Mouse (Mus musculus) layer of hippocampus, adult 8-10 months (tissue): Measurements from ENCODE around the gene Ppm1l. TPM values are rescaled to one million over a fixed set of nuclear protein-coding genes. Genes with fewer than 3 reads are reported as not detected.

ENCODE experiments used
- DNase-seq, 2 experiments: peaks; one replicate each; pipeline ENCODE4 v3.0.0; 2022; ENCODE audit warnings: low spot score in 2 of 2
- total RNA-seq, 4 experiments: library from RNA; stranded (reverse); gene quantifications; 2 replicates each; pipeline ENCODE4 v1.2.4; 2022

Gene Ppm1l
- total RNA-seq, result 10 to 100 TPM; 49.6 to 54.8 (median 52.7) TPM

DNA sequence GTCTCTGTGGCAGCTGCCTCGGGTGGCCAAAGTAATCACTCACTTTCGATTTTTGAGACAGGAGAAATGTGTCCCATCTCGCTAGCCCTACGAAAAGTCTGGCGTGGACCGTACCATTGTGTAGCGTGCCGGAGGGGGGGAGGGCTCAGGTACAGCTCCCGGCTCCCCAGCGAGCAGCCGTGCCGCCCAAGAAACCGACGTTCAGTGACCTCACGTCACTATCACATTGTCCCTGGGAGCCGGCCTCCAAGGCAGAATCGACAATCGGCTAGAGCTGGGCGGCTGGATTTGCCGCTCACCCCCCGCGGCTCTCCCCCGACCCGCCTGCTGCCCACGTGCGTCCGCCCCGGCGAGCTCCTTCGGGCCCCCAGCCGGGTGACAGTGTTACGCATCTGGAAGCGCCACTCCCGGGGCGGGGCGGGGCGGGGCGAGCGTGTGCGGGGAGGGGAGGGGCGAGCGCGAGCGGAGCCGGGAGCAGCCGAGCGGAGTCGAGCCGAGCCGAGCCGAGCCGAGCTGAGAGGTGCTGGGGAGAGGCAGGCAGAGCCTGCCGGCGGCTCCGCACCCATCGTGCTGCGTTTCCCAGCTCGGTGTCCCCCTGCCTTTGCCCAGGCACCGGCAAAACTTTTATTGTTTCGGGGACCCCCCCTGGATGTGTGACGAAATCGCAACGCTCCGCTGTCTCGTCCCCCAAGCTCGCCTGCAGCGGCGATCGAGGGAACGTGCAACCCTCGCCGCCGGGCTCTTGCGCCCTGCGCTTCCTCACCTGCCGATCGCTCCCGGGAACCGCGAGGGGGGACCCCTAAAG lies at the start of gene Ppm1l:
Ppm1l (plus strand) TSS at position 471 of the 805 bp plus-strand sequence.
- peak; percentile 87 to 90 for DNase-seq

DNA sequence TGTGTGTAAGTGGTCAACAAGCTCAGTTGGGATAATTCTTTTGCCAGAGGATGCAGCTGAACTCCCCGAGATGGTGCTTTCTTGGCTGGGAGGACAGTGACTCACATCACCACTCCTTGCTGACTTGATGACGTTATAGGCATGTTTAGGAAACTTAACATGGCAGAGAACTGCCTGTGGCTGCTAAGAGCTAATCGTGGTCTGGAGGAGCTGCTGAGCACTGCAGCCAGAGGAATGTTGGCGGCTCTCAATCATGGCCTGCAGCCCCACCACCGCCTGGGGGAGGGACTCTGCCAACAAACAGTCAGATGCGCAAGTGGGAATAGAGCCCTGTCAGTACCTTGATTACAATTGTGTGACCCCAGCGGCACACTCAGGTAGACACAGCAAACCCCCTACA lies 44.8 kb upstream of the Ppm1l start:
- no peak for DNase-seq

DNA sequence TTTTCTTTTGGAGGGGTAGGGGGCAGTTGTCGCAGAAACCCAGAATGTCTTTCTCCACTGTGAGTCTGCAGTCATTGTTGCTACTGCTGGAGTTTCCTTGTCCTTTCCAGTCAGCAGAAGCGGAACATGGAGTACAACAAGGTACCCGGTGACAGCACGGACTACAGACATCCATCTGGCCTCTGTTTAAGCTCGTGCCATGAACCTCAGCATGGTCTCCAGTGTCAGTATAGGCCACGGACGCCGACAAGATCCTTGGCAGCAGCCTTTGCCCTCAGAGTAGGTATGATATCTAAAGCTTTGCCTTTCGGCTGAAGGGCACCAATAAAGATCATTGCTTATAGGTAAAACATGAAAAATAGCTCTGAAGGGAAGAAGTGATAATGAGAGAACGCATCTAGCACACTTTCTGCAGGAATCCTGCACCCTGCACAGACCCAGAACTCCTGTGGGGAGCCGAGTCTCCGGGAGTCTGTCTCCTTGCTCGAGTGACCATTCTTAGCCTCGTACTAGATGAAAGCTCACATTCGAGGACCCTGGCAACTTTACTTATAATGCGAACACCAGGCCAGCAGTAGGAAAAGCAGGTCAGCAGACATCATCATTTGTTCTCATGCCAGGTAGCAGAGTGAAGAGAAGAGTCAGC lies 42.5 kb upstream of the Ppm1l start:
- no peak for DNase-seq

DNA sequence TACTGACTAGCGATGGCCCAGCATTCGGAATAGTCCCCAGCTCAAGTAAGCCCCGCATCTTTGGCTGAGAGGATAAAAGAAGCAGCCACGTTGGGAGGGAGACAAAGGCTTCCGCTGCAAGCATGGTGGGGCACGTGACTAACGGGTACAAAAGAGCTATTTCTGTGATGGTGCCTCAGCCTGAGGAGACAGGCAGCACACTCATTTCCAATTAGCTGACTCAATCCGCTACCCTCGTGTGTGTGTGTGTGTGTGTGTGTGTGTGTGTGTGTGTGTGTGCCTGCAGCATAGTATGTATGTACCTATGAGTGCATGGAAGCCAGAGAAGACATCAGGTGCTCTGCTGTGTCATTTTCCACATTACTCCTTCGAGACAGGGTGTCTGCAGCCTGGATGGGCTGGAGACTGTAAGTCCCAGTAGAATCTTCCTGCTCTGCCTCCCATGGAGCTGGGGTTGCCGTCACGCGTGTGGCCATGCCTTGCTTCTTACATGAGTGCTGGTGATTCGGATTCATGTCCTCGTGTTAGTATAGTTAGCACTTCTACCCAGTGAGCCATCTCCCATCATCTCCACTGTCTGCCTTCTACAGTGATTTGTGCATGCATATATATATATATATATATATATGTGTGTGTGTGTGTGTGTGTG lies 41.9 kb upstream of the Ppm1l start:
- peak; percentile 23 to 27 for DNase-seq

DNA sequence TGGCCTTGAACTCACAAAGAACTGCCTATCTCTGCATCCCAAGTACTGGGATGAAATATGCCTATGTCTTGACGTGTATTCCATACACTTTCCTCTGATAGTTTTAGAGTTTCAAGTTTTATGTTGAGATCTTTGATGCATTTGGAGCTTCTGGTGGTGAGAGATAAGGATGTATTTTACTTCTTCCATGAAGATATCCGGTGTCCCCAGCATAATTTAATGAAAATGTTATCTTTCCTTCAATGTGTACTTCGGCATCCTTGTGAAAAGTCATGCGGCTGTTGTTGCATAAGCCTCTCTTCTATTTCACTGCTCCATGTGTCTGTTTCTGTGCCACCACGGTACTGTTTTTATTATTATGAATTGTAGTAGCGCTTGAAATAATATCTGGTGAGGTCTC lies 38.0 kb upstream of the Ppm1l start:
- no peak for DNase-seq

DNA sequence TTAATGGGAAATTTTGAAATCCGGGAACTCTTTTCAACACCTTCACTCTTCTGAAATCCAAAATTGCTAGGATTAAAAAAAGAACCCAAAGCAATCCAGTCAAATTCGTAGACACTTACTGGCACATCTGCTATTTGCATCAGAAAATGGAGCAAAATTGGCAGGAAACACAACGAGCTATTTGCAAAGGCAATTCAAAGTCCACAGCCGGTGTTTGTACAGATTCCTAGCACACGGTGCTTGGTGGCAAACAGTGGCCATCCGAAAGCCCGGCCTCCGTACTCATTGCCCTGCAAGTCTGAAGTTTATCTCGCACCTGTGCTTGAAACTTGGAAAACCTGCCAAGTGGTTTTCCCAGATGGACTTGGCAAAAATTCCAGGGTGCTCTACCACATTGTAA lies 34.3 kb upstream of the Ppm1l start:
- DNase-seq, result peak; percentile 13 to 42

DNA sequence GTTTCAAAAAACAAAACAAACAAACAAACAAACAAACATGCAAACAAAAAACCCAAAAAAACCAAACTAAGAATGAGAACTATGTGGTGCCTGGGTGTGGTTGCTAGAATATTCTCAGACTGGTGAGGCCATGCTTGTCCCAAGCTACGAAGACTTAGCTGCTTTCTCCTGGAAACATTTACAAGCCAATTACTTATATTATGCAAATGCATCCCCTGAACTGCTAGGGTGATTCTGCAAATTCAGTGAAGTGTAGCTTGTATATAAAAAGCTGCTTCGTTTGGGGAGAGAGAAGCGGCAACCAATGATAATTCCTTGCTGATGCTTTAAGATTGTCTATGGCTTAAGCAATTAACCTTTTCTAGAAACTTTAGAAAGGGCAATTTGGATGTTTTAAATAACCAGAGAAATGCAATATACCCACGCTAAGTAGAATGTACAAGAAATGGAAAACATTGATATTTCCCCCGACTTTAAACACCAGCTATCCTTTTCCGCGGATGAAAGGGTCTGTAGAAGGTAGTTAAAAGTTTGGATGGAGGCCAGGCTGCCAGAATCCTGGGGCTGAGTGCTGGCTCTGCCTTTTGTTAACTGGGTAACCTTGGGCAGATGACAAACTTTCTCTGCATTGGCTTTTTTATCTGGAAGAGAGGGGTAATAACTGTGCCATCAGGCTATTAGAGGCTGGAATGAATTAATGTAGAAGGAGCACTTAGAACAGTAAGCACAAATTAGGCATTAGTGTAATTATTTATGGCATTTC lies 33.4 kb upstream of the Ppm1l start:
- no peak for DNase-seq

DNA sequence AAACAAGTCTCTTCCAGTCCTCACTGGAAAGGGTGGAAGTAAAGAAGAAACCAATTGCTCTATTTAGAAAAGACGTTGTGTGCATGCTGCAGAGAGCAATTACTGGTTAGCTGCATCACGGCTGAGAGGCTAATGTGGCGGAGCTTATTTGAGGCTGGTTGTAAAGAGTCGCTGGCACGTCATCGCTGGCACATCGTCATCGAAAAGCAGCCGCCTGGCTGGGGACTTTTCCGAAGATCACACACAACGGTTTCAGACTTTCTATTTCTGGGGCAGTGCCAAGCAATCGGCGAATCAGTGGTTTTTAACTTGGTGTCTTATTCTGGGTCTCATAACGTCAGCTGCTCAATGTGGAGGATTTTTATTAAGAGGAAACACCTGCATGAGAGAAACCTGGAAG lies 26.8 kb upstream of the Ppm1l start:
- DNase-seq, result peak; percentile 10 to 38

DNA sequence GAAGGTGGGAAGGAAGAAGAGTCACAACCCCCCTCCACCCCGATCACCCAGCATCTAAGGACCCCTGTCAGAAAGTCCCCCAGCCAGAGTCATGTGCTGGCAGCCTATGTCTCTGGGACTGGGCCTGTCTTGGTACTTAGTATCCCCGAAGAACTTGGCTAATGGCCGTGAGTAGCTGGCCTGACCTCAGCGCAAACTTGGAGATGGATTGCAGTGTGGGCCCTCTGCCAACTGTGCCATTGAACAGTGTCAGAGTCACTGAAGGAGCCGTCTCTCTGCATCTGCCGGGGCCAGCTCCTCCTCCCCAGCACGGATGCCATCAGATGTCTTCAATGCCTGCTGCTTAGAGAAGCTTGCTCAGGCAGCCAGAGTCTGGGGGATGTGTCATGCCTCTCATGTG lies 26.4 kb upstream of the Ppm1l start:
- peak; percentile 21 to 44 for DNase-seq

DNA sequence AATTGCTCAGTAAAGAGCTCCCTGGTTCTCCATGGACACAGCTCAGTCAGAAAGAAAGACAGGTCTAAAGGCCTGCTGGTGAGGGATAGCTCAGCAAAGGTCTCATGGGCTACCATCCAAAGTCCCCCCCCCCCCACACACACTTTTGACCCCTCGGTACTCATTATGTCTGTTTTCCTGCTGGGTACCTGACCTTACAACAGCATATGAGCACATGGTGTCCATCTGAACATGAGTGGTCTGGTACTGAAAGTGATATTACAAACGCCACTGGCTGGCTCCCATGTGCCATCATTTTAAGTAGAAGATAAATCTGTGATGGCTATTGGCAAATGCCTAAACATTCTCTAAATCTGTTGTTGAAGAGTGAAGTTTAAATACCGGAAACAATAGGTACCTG lies 25.8 kb upstream of the Ppm1l start:
- no peak for DNase-seq

DNA sequence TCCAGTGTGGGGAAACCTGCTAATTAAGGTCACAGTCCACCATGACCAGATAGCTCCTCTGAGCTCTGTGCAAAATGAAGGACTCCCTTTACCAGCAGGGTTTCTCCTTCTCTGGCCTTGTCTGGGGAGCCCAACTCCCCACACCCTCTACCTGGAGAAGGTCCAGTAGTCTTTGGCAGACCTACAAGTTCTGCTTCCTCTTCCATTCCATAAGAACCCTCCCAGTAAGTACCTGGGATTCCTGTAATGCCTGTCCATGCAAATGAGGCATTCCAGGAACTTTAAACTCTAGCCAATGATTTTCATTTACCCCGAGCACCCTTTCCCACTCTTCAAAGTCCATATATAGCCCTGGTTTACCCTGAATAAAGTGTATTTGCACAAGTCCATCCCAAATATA lies 24.0 kb upstream of the Ppm1l start:
- DNase-seq, result no peak

DNA sequence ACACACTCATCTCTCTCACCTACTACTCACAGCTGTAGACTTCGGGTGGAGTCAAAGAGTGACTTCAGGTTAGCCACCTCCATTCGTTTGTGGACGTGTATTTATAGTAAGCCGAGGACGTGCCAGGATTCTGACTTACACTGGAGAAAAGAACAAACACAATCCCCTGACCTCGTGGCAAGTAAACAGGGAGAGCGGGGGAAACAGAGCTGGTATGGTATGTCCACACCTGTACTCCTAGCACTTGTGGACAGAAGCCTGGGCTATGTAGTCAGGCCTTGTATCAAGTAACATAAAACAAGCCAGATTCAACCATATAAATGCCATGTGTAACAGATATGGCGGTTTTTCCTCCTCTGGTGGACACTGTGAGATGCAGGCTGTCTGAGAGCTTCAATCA lies 20.4 kb upstream of the Ppm1l start:
- DNase-seq, result no peak

DNA sequence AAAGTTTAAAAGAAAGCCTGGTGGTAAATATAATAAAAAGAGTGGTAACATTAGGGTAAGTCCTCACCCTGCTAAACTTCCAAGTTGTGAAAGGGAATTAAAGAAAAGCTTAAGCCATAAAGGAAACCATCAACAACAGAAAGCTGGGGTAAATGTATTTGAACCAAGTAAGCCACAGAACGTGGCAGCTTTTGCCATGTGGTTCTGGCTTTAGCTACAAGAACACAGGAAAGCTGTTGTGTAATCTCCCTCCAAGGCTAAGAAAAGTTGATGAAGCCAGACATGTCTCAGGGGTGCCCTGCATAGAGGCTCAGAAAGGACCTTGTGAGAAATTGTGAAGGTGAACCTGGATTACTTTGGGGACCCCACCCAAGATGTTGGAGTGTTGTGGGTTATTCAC lies 16.5 kb upstream of the Ppm1l start:
- no peak for DNase-seq

DNA sequence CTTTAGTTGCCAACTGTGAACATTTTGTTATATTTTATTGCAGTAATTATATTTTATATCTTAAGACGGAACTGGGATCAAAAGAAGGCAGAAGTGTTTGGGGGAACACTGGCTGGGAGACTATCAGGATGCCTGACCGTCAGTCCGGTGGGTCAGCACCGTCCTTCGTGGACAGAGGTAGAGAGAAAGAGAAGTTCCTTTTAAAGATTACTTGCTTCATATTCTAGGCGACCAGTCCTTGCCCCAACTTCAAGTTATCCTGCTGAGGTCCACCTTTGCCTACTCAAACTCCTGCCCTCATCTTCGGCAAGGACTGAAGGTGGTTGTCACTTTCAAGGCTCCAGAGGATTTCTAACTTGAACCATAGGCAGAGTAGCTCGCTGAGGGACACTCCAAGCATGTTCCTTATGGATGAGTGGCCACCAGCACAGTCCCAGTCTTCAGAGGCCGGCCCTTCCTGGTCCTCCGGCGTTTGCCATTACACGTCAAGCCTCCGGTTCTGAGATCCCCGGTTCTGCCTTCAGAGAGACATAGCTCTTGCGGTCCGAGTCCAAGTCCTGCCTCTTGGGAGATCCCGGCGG lies 761 bp upstream of the Ppm1l start:
- no peak for DNase-seq

DNA sequence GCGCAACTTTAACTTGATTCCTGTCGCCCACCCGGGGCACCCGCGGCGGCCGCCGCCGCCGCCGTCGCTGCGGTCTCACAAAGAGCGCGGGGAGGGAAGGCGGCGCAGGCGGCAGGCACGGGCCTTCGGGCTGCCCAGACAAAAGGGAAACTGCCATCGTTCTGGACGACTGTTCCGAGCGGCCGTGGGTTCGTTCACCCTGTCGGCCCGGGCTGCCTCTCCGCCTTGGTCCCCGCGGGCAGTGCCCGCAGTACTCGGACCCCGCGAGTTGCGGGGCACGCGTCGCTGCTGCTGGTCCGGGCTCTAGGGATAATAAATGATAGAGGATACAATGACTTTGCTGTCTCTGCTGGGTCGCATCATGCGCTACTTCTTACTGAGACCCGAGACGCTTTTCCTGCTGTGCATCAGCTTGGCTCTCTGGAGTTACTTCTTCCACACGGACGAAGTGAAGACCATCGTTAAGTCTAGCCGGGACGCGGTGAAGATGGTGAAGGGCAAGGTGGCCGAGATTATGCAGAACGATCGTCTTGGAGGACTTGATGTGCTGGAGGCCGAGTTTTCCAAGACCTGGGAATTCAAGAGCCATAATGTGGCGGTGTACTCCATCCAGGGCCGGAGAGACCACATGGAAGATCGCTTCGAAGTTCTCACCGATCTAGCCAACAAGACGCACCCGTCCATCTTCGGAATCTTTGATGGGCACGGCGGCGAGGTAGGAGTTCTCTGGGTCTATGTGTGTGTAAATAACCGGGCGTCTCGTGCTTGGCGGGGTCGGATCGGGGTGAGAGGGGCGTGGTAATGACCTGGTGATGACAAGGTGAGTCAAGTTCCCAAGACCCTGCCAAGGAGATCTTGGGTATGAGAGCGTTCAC lies 827 bp downstream of the Ppm1l start:
- peak in 1 of 2 experiments; percentile 29 for DNase-seq

DNA sequence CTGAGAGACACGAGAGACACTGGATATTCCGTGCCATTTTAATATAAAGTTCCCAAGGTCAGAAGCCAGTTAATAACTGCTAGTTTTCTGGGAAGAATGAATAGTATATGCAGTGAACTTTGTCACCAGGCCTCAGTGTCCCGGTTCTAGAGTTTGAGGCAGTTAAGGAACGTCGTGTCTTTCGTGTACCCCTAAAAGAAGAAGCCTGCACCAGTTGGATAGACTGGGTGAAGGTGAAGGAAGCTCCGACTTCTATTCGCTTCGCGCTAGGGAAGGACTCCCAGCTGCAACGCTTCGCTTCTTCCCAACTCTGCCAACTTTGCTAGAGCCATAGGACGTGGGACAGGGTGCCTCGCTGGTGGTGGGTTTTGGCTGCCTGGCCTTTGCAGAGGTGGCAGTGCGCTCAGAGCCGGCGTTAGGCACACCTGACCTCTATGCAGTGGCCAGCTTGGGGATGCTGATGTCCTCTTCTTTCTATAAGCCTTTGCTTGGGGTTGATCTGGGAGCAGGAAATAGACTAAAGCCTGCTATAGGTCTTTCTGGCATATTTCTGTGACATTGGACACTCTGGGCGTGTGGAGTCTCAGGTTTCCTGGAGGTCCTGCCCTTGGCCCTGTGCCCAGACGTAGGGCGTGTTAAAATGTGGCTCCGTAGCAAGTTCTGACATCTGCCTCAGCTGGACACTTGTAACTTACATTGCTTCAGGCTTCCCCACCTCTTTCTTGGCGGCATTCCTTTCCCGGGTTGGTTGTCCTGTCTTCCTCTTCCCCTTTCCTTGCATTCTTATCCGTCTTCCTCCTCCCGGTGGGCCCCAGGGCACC lies 1.7 kb downstream of the Ppm1l start:
- DNase-seq, result no peak

DNA sequence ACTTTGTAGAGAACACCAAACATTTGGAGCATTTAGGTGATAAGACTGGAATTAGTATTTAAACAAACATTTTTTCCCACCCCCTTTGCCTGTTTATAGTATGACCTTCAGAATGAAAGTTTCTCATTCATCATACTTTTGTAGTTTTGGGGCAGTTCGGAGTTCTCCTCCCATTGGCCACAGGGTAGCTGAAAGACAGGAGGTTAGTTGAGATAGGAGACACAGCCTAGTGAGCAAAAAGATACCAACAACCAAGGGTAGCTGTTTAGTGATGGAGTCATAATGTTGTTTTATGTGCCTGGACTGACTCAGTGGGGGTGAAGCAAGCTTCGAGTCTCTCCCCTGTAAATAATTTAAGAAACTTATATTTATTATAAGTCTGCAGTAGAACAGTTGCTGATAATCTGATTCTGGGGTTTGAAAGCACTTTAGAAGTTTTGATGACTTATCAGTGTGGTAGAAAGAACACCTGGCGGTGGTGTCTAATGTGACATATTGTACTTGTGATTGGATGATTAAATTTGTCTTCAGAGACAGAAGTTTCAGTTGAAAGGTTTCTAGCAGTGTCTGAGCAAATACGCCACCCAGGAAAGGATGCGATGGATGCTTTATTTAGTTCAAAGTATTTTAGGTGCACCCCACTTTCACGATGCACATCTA lies 2.5 kb downstream of the Ppm1l start:
- DNase-seq, result no peak

DNA sequence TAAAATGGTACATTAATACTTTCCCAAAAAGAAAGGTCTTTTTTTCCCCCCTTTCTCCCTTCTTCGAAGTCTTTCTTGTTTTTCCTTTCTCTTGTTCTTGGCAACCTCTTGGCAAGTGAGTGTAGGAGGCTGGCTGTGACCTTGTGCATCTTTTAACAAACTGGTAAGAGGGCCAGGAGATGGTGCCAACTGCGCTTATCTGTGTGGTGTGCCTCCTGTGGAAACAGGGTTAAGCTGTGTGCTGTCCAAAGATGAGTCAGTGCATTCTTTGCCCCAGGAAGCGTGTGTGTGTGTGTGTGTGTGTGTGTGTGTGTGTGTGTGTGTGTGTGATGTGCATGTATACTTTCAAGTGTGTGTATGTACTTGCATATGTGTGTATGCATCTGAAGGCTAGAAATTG lies 7.3 kb downstream of the Ppm1l start:
- DNase-seq, result no peak

DNA sequence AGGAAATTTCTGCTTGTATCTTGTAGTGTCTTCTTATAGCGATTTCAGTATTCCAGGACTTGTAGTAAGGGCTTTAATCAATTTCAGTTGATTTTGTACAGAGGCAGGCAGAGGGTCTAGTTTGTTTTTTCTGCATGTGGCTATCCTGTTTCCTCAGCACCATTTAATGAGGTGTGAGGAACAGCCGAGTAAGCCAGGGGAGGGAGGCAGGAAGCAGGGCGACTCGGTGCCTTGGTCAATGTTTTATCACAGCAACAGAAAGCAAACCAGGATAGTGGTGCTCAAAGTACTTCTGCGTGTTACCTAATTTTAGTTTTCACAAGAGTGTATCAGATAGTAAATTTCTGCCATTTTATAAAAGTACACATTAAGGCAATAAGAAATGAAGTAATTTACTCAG lies 13.2 kb downstream of the Ppm1l start:
- no peak for DNase-seq
